Mouse (Mus musculus): ENCODE measurements around the gene Acbd6. TPM values are rescaled to one million over a fixed set of nuclear protein-coding genes. Genes with fewer than 3 reads are reported as not detected.

Acbd6 gene
- polyA plus RNA-seq, 1 experiment, result 76.3 TPM

DNA sequence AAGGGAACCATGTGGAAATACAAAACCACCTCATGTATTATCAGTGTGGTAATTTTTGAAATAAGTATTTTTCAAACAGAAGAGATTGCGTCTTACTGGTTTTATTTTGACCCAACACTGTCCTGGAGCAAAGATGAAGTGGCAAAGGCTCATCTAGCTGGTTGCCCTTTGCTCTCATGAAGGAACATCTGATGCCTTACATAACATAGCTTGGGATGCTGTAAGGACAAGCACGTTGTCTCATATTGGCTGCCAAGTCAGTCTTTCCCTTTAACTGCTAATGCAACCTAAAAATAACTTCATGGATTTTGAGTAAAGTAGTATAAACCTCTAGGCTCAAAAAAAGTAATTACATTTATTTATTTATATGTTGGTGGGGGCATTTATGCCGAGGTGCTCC lies 38.7 kb downstream of the Acbd6 start:
- Histone ChIP-seq H3K27ac (ENCODE audit: control insufficient read depth, insufficient read depth, low read depth, low read length, poor library complexity) (no peak overlapping the region), H3K4me3 (replicated peaks; ENCODE audit: control insufficient read depth, low read depth, low read length) (no peak overlapping the region), H3K4me1 (ENCODE audit: control insufficient read depth, insufficient read depth, low read length) (no peaks in the 10 kb centered on the region)
- WGBS, result 84% methylated on average over 3 of the region's 3 CpGs
- no peak for TF ChIP-seq POLR2A (IDR thresholded peaks at IDR 0.05; ENCODE audit: borderline replicate concordance, control insufficient read depth, low read depth, low read length)

DNA sequence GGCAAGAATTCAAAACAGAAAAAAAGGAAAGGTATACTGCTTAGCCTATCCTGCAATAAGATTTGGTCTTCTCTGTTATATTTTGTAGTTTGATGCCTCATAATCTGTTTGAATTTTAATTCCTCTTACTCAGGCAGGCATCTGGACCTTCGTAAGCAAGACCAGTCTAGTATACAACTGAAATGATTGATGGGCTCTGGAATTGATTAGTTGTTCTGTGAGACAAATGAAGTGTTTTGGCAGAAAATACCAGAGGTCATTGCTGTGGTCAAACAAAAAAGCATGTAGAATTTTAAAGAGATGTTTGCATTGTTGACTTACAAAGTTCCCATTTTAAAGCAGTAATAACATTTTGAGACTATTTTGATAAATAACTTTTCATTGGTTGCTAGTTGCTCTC lies 46.8 kb downstream of the Acbd6 start:
- H3K4me1 ChIP-seq (ENCODE audit: control insufficient read depth, insufficient read depth, low read length), result no peaks in the 10 kb centered on the region
- TF ChIP-seq CTCF (IDR thresholded peaks at IDR 0.05; ENCODE audit: control insufficient read depth, insufficient read depth, low read length), result no peak
- no peak for TF ChIP-seq POLR2A (IDR thresholded peaks at IDR 0.05; ENCODE audit: borderline replicate concordance, control insufficient read depth, low read depth, low read length)
- no peak overlapping the region for H3K27ac ChIP-seq (ENCODE audit: control insufficient read depth, insufficient read depth, low read depth, low read length, poor library complexity)
- no peak overlapping the region for H3K4me3 ChIP-seq (replicated peaks; ENCODE audit: control insufficient read depth, low read depth, low read length)
- WGBS, result 89% methylated on average over 1 of the region's 1 CpGs

GRCm38 (mm10) chr1:155605391-155606155 lies 47.7 kb downstream of the Acbd6 start:
- TF ChIP-seq POLR2A (IDR thresholded peaks at IDR 0.05; ENCODE audit: borderline replicate concordance, control insufficient read depth, low read depth, low read length) (no peak), CTCF (IDR thresholded peaks at IDR 0.05; ENCODE audit: control insufficient read depth, insufficient read depth, low read length) (no peak)
- WGBS, result 81% methylated on average over 11 of the region's 11 CpGs
- Histone ChIP-seq H3K27ac (ENCODE audit: control insufficient read depth, insufficient read depth, low read depth, low read length, poor library complexity) (no peak overlapping the region), H3K4me1 (ENCODE audit: control insufficient read depth, insufficient read depth, low read length) (no peaks in the 10 kb centered on the region), H3K4me3 (replicated peaks; ENCODE audit: control insufficient read depth, low read depth, low read length) (no peak overlapping the region)

GRCm38 (mm10) chr1:155606156-155606531 lies 48.2 kb downstream of the Acbd6 start:
- Histone ChIP-seq H3K4me1 (ENCODE audit: control insufficient read depth, insufficient read depth, low read length) (no peaks in the 10 kb centered on the region), H3K27ac (ENCODE audit: control insufficient read depth, insufficient read depth, low read depth, low read length, poor library complexity) (no peak overlapping the region), H3K4me3 (replicated peaks; ENCODE audit: control insufficient read depth, low read depth, low read length) (no peak overlapping the region)
- no peak for TF ChIP-seq CTCF (IDR thresholded peaks at IDR 0.05; ENCODE audit: control insufficient read depth, insufficient read depth, low read length)
- TF ChIP-seq POLR2A (IDR thresholded peaks at IDR 0.05; ENCODE audit: borderline replicate concordance, control insufficient read depth, low read depth, low read length), result no peak
- whole genome bisulfite sequencing, result 79% methylated on average over 8 of the region's 8 CpGs

DNA sequence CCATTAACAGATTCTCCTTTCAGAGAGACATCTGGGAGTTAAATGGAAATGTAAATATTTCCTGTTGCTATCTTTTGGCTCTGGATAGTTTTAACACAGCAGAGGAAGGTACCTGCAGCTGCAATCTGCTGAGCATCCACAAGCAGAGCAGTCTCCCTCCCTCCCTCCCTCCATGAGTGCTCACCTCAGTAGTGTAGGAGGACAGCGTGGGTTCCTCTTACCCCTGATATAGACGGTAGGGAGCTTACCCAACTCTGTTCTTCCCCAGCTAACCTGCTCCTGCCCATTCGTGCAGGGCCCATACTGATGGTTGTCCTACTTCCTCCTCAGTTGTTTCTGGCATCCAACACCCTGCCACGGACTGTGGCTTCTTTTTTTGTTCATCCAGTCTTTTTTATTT lies 50.6 kb downstream of the Acbd6 start:
- Histone ChIP-seq H3K27ac (ENCODE audit: control insufficient read depth, insufficient read depth, low read depth, low read length, poor library complexity) (no peak overlapping the region), H3K4me1 (ENCODE audit: control insufficient read depth, insufficient read depth, low read length) (no peaks in the 10 kb centered on the region), H3K4me3 (replicated peaks; ENCODE audit: control insufficient read depth, low read depth, low read length) (no peak overlapping the region)
- 33% methylated on average over 4 of the region's 4 CpGs for WGBS
- TF ChIP-seq POLR2A (IDR thresholded peaks at IDR 0.05; ENCODE audit: borderline replicate concordance, control insufficient read depth, low read depth, low read length), result no peak
- TF ChIP-seq CTCF (IDR thresholded peaks at IDR 0.05; ENCODE audit: control insufficient read depth, insufficient read depth, low read length), result no peak

- WGBS, result 54% methylated on average over 2 of the region's 2 CpGs
- H3K4me1 ChIP-seq (ENCODE audit: control insufficient read depth, insufficient read depth, low read length), result no peaks in the 10 kb centered on the region
- no peak for TF ChIP-seq CTCF (IDR thresholded peaks at IDR 0.05; ENCODE audit: control insufficient read depth, insufficient read depth, low read length)
- no peak for TF ChIP-seq POLR2A (IDR thresholded peaks at IDR 0.05; ENCODE audit: borderline replicate concordance, control insufficient read depth, low read depth, low read length)
- H3K4me3 ChIP-seq (replicated peaks; ENCODE audit: control insufficient read depth, low read depth, low read length), result no peak overlapping the region
- no peak overlapping the region for H3K27ac ChIP-seq (ENCODE audit: control insufficient read depth, insufficient read depth, low read depth, low read length, poor library complexity)
Observed at GRCm38 (mm10) chr1:155614426-155614825, 56.5 kb downstream of the Acbd6 start.

GRCm38 (mm10) chr1:155621075-155621474 lies 63.2 kb downstream of the Acbd6 start:
- TF ChIP-seq CTCF (IDR thresholded peaks at IDR 0.05; ENCODE audit: control insufficient read depth, insufficient read depth, low read length) (no peak), POLR2A (IDR thresholded peaks at IDR 0.05; ENCODE audit: borderline replicate concordance, control insufficient read depth, low read depth, low read length) (no peak)
- Histone ChIP-seq H3K27ac (ENCODE audit: control insufficient read depth, insufficient read depth, low read depth, low read length, poor library complexity) (no peak overlapping the region), H3K4me3 (replicated peaks; ENCODE audit: control insufficient read depth, low read depth, low read length) (no peak overlapping the region), H3K4me1 (ENCODE audit: control insufficient read depth, insufficient read depth, low read length) (no peaks in the 10 kb centered on the region)
- WGBS, result 85% methylated on average over 6 of the region's 6 CpGs

DNA sequence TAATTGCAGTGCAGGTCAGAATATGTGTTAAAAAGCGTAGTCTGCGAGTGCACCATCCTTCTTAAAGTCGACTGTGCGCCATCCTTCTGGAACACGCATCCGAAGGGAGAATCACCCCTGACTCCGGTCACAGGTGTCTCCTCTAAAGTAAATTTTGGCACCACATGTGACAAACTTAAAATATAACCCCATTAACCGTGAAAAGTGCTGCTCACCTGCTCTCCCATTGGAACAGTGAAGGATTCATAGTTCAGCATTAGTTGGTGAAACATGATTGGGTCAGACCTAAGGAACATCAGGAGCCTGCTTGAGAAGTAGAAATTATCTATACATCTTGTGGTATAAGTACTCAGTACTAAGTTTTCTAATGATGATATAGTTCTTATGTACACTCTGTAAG lies 65.3 kb downstream of the Acbd6 start:
- Histone ChIP-seq H3K4me1 (ENCODE audit: control insufficient read depth, insufficient read depth, low read length) (no peaks in the 10 kb centered on the region), H3K4me3 (replicated peaks; ENCODE audit: control insufficient read depth, low read depth, low read length) (no peak overlapping the region), H3K27ac (ENCODE audit: control insufficient read depth, insufficient read depth, low read depth, low read length, poor library complexity) (no peak overlapping the region)
- no peak for TF ChIP-seq POLR2A (IDR thresholded peaks at IDR 0.05; ENCODE audit: borderline replicate concordance, control insufficient read depth, low read depth, low read length)
- WGBS, result 95% methylated on average over 8 of the region's 8 CpGs

- H3K4me1 ChIP-seq (ENCODE audit: control insufficient read depth, insufficient read depth, low read length), result no peaks in the 10 kb centered on the region
- H3K27ac ChIP-seq (ENCODE audit: control insufficient read depth, insufficient read depth, low read depth, low read length, poor library complexity), result no peak overlapping the region
- WGBS, result 87% methylated on average over 2 of the region's 2 CpGs
- no peak overlapping the region for H3K4me3 ChIP-seq (replicated peaks; ENCODE audit: control insufficient read depth, low read depth, low read length)
- TF ChIP-seq POLR2A (IDR thresholded peaks at IDR 0.05; ENCODE audit: borderline replicate concordance, control insufficient read depth, low read depth, low read length) (no peak), CTCF (IDR thresholded peaks at IDR 0.05; ENCODE audit: control insufficient read depth, insufficient read depth, low read length) (no peak)
Observed at GRCm38 (mm10) chr1:155627746-155628145, 69.8 kb downstream of the Acbd6 start.
